Mouse (Mus musculus) gastrocnemius, postnatal 25 days (tissue): Measurements from ENCODE around the gene Sc5d. TPM values are rescaled to one million over a fixed set of nuclear protein-coding genes. Genes with fewer than 3 reads are reported as not detected.

ENCODE experiments used
- DNase-seq: peaks from one replicate; pipeline ENCODE4 v3.0.0; 2022
- long read RNA-seq, 2 experiments: library from polyadenylated mRNA; stranded (forward); transcript quantifications; one replicate each; pipeline ENCODE4 v2.0.0; 2021
- total RNA-seq, 2 experiments: library from RNA; stranded (reverse); gene quantifications; 1 replicate in 1 of 2; 2 replicates in 1 of 2; pipeline ENCODE4 v1.2.3; 2021

The Sc5d gene
- 10 to 100 TPM; 16.4 to 18.1 TPM for total RNA-seq
- long read RNA-seq, experiment 1, full-length matches to known transcripts = 11 of 15 reads
- long read RNA-seq, experiment 1, partial matches to known transcripts = 0 of 15 reads
- long read RNA-seq, experiment 1, other reads (novel, unspliced or antisense) = 4 of 15 reads
- long read RNA-seq, experiment 2, full-length matches to known transcripts = 10 of 15 reads
- long read RNA-seq, experiment 2, partial matches to known transcripts = 2 of 15 reads
- long read RNA-seq, experiment 2, other reads (novel, unspliced or antisense) = 3 of 15 reads

DNA sequence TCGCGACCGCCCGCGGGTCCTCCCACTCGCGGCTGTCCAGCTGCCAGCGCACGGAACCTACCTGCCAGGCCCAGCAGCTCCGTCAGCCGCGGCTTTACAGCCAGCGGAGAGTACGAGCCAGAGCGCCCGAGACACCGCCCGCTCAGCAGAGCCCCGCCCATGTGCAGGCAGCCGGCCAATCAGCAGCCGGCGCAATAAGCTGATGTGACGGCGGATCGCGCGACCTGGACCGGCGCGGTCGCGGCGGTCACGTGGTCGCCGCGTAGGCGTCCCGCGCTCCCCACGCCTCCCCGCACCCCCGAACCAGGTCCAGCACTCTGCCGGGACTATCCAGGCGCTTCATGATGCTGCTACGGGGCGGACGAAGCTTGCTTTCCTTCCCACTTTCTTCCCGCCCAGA is at the start of gene Sc5d:
Sc5d (minus strand) TSS at position 112 of the 400 bp plus-strand sequence.
- peak; percentile 95 for DNase-seq

- DNase-seq = no peak
These were observed 47.3 kb upstream of the Sc5d start for GRCm38 (mm10) chr9:42311311-42311710.

DNA sequence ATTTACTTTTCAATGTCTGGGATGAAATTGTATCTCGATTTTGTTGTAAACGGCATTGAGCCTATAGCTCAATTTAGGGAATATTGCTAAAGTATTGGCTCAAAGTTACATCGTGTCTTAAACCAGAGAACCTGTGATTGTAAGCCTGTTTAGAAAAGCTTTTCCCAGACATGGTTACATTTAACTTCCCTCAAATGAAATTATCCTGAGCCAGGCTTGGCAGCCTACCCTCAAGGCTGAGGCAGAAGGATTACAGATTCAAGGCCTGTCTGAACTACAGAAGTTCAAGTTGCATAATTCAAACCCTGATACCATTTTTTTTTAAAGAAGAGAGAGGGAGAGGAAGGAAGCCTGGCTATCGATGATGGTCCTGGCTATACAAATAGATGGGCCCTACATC is 39.8 kb upstream of the Sc5d start:
- no peak for DNase-seq

DNA sequence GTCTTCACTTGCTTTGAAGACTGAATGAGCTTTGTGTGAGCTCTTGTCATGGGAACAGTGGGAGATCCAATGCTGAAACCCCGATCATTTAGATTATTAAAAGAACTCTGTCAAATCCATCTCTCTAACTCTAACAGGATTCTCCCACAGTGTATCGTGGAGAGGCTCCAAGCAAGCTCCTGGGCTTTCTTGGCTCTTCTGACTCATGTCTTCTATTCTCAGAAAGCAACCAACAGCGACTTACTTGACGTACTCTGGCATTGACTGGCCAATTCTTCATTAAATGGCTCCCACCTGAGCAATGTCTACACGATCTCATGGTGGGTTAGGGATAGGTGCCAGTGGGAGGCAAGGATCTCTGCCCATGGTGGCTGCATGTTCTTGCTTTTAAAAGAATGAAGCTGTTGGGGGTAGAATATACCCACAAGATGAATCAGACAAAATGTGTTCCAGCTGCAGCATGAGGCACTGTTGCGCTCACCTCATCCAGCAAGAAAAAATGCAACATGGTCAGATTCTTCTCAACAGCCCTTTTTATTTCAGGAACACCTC is 37.1 kb upstream of the Sc5d start:
- DNase-seq = no peak

DNA sequence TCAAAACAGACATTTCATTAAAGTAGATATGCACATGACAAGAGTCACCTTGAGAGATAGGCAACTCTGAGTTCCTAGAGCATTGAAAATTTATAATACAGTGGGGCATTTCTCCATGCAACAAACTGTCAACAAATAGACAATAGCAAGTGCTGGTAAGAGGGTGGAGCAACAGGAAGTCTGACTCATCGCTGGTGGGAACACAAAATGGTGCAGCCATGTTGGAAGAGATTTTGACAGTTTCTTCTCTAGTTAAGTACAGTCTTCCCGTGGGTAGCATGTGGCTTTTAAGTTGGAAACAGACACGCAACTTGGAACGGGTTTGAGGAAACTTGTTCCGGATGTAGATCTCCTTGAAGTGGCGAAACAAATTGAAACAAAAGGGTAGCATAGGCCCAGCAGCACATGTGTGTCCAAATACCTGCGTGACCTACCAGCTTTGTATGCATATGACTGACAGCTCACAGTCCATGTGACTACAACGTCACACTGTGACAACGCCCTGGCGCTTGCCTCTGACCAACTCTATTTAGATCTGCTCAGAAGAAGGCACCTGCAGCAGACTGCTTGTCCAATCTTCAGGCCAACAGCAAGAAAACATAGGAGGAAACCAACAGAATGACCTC is 32.4 kb upstream of the Sc5d start:
- no peak for DNase-seq

GRCm38 (mm10) chr9:42294131-42294530 is 30.1 kb upstream of the Sc5d start:
- no peak for DNase-seq

GRCm38 (mm10) chr9:42293596-42293995 is 29.5 kb upstream of the Sc5d start:
- no peak for DNase-seq

GRCm38 (mm10) chr9:42293051-42293450 is 29.0 kb upstream of the Sc5d start:
- DNase-seq = no peak

DNA sequence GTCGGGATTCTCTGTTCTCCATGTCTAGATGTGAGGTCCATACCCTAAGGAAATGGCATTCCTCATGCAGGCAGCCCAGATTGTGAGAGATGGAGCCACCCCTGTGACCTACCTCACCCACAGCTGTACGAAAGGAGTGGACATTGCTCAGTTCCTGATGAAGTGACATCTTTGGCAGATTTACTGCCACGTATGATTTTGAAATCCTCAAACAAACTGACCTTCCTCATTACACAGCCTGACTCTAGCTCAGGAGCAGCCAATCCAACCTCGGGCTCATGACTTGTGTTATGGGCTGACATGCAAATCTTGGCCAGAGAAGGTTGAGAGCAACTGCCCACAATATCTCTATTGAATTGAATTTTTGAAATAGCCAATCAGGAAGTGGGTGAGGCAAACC is 15.6 kb upstream of the Sc5d start:
- no peak for DNase-seq

- DNase-seq = no peak
These were observed 14.0 kb upstream of the Sc5d start for GRCm38 (mm10) chr9:42278046-42278445.

- no peak for DNase-seq
These were observed 13.6 kb upstream of the Sc5d start for GRCm38 (mm10) chr9:42277606-42278005.

GRCm38 (mm10) chr9:42277162-42277561 is 13.1 kb upstream of the Sc5d start:
- no peak for DNase-seq

- DNase-seq = no peak
These were observed 11.7 kb upstream of the Sc5d start for GRCm38 (mm10) chr9:42275761-42276145.

DNA sequence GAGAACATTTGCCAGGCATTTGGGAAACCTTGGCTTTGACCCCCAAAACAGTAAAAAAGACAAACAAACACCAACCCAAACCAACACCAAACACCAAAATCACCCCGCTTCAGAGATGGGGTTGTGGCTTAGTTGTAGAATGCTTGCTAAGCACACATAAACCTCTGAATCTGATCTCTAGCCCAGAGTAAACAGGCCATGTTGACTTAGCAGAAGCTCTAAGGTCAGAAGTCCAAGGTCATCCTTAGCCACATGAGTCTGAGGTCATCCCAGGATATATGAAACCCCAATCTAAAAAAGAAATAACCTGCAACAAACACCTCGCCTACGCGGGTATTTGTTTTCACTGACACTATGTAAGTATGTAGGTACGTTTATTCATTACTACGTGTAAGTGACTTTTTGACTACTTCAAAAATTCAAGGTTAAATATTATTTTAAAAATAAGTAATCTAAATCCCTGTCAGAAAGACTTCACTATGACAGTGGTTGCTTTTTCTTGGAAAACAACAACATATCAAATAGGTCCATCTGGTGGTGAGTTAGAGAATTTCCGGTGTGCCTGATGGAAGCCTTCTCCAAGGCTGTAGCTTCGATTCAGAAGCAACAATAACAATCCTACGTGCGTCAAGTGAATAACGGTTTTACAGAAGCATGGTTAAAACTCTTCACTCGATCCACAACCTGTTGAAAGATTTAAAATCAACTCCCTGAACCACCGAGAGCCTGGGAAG is 11.1 kb upstream of the Sc5d start:
- no peak for DNase-seq

DNA sequence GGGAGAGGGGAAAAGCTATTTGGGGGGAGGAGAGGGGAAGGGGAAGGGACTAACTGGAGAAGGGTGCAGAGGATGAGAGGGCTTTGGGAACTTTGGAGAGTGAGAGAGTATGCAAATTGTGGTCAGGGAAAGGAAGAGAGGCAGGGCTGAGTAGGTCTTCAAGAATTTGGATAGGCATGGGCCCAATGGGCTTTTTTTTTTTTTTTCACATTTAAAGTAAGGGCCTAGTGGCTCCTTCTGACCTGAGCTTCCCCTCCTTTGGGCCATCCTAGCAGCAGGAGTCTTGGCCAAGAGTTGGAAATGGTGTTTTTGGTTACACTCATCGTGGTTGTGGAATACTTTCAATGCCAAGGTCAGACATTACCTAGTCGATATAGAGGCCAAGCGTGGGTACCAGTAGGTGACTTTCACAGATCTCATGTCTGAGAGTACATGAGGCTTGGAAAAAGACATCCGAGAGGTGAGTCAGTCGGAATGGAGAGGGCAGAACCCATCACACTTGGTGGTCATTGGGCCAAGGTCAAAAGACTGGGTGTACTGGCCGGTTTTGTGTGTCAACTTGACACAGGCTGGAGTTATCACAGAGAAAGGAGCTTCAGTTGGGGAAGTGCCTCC is 9.7 kb upstream of the Sc5d start:
- no peak for DNase-seq

DNA sequence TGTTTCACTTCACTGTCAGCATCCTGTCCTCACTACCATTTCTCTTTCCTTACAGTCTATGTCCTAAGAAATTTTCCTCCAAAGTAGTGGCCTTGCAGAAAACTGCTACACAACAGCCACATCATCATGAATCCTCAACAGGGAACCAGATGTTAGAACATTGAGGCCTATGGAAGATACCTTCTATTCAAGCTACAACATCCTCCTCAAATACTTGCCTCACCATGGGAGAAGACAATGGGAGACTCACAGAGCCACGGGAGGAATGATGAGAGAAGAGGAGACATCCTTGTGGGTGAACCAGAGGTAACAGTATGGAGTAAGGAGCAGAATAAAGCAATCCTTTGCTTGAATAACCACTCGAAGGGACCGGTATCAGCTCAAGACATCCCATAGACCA is 9.1 kb upstream of the Sc5d start:
- no peak for DNase-seq

DNA sequence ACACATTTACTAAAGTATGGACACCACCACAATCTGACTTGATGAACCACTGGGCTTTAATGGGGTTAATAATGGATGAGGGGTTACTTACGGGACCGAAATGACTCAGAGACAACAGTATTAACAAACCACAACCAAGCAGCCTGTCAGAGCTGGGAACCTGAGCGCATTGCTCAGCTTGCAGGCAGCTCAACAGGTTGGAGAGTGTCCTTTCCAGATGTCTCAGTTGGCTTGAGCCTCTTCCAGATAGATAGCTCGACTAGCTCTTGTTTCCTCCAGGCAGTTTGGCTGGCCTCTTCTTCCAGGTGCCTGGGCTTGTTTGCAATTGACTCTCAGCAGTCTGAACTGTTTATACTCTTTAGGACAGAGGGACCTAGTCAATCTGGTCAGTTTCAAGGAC is 8.6 kb upstream of the Sc5d start:
- DNase-seq = peak; percentile 11

DNA sequence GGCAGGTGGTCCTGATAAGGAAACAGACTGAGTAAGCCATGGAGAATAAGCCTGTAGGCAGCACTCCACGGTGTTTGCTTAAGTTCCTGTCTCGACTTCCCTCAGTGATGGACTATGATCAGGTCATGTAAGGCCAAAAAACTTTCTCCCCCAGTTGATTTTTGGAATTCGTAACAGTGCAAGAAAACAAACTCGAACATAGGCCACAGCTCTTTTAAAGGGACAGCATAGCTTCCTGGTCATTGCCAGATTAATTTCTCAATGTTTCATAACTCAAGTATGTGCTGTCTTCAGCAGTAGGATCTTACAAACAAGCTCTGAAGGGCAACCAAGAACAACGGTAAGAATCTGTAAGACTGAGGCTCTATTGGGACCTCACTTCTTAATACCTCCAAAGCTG is 7.4 kb upstream of the Sc5d start:
- no peak for DNase-seq

- no peak for DNase-seq
These were observed 6.6 kb upstream of the Sc5d start for GRCm38 (mm10) chr9:42270617-42271016.

GRCm38 (mm10) chr9:42270081-42270480 is 6.0 kb upstream of the Sc5d start:
- no peak for DNase-seq

DNA sequence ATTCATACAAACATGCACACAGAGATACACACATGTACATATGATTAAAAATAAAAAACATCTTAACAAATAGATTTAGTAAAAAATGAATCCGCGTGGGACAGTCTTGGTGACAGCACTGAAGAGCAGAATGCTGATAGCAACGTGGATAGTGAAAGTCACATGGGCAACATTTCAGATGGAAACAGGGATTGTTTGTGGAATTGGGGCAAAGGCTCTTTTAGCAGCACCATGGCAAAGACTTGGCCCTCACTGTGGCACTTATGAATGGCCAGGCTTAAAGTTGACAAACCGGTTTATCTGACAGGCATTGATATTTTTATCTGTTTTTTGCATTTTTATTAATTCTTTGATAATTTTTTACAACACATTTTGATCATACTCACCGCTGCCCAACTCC is 4.3 kb upstream of the Sc5d start:
- DNase-seq = no peak

- no peak for DNase-seq
These were observed 1.3 kb upstream of the Sc5d start for GRCm38 (mm10) chr9:42265309-42265708.

DNA sequence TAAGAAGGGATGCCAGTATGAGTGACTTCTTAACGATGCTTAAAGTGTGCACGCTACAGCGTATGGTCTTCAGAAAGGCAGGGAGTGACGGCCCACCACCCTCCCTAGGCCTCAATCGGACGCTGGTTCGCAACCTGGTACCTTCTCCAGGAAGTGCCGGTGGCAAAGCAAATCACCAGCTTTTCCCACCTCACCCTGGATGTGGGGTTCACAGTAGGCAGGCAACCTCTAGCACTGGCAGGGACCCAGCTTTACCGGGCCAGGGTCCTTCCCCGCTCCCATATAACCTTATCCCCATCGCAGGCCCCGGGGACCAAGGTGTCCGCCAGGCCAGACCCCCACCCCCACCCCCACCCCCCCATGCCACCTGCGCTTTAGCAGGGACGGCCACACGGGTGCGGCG is 346 bp downstream of the Sc5d start:
- DNase-seq = no peak
